Mouse (Mus musculus) heart, embryonic 16.5 days (tissue): Measurements from ENCODE around the gene Spata2. TPM values are rescaled to one million over a fixed set of nuclear protein-coding genes. Genes with fewer than 3 reads are reported as not detected.

ENCODE experiments used
- ATAC-seq: fragments of 200-750 bp; cut with Nextera tagmentation; replicated peaks from 2 replicates; pipeline ENCODE4 v1.8.0; 2017; ENCODE audit warnings: moderate number of reproducible peaks; ENCODE audit not compliant: insufficient read depth, low FRiP score; ENCODE audit errors: extremely low read depth
- H3K27ac ChIP-seq: fragments of 300-500 bp; sonication (generic); 2 replicates; pipeline ENCODE4 v1.5.1; 2014; ENCODE audit warnings: mild to moderate bottlenecking, low read length, control low read depth, moderate library complexity
- H3K27me3 ChIP-seq: fragments of 300-500 bp; sonication (generic); 2 replicates; pipeline ENCODE4 v1.6.1; 2014; ENCODE audit warnings: low read length, mixed read lengths; ENCODE audit not compliant: control insufficient read depth, insufficient read depth
- H3K36me3 ChIP-seq: fragments of 300-500 bp; sonication (generic); 2 replicates; pipeline ENCODE4 v1.6.1; 2014; ENCODE audit not compliant: control insufficient read depth, insufficient read depth
- H3K4me1 ChIP-seq: fragments of 300-500 bp; sonication (generic); 2 replicates; pipeline ENCODE4 v1.6.1; 2014; ENCODE audit warnings: low read length, mixed read lengths; ENCODE audit not compliant: control insufficient read depth, insufficient read depth
- H3K4me2 ChIP-seq: fragments of 300-500 bp; sonication (generic); 2 replicates; pipeline ENCODE4 v1.6.1; 2014; ENCODE audit warnings: low read depth, mild to moderate bottlenecking, control low read depth, low read length
- H3K4me3 ChIP-seq: fragments of 300-500 bp; sonication (generic); 2 replicates; pipeline ENCODE4 v1.5.1; 2014; ENCODE audit warnings: mild to moderate bottlenecking, control low read depth, low read length
- H3K9ac ChIP-seq: fragments of 300-500 bp; sonication (generic); 2 replicates; pipeline ENCODE4 v1.6.1; 2014; ENCODE audit warnings: low read length, control low read depth
- H3K9me3 ChIP-seq: fragments of 300-500 bp; sonication (generic); replicated peaks from 2 replicates; pipeline ENCODE4 v1.6.1; 2016; ENCODE audit warnings: low read length; ENCODE audit not compliant: control insufficient read depth
- WGBS: fragments of 180-500 bp; shearing (Covaris S2); extraction: QIAGEN DNeasy Blood & Tissue Kit; methylation state at CpG from one replicate; pipeline ENCODE4 v1.1.7; 2014; 5-methylcytosine and 5-hydroxymethylcytosine counted together
- polyA plus RNA-seq: library from polyadenylated mRNA; unstranded; fragments of >200 nt; fragmentation: Nextera tagmentation; extraction: Ambion mirVana; gene quantifications from 2 replicates; pipeline ENCODE4 v1.2.1, GENCODE M21; 2015

The Spata2 gene
- polyA plus RNA-seq, 1 experiment from 2014 or later, result 13.4 TPM

DNA sequence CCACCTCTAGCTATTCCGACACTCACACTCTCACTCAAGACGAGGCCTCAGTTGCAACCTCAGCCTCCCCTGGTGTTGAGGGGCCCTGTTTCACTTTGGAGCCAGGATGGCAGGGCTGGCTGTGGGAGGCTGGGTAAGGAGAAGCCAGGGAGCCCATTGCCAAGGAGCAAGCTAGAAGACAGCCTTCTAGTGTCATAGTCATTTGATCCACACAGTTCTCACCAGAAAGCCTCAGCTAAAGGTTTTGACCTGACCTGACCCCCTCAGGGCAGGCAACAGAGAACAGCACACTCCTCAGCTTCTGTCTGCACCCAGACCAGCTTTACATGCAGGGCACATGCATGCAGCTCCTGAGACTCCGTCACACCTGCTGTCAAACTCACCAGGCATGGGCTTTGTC, 26.7 kb downstream of the Spata2 start:
- Histone ChIP-seq H3K4me2 (no peak overlapping the region), H3K36me3 (peaks cover 29% of the 10 kb centered on the region), H3K9me3 (no peaks in the 10 kb centered on the region), H3K27me3 (no peaks in the 10 kb centered on the region), H3K9ac (no peak overlapping the region), H3K27ac (no peak overlapping the region), H3K4me3 (no peak overlapping the region), H3K4me1 (peaks cover 3% of the 10 kb centered on the region; the same call in 1 of the 2 replicates)
- ATAC-seq, result no peak
- WGBS, result 88% methylated on average over 3 of the region's 3 CpGs

DNA sequence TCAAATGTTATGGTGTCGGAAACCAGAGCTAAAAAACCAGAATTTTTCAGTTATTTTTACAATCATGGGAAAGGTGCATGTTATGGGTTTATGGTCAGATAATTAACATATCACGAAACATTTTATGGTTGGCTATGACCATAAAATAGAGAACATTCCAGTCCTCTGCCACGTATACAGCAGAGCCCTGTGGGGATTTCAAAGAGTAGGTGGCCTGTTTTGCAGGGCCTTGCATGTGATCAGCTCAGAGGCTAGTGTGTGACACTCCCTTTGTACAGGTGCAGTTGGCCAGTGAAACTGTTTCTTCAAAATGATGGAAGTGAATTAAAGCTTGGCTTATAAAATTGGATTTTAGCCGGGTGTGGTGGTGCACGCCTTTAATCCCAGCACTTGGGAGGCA, 28.9 kb downstream of the Spata2 start:
- no peak overlapping the region for H3K4me3 ChIP-seq
- H3K27me3 ChIP-seq, result no peaks in the 10 kb centered on the region
- 93% methylated on average over 5 of the region's 5 CpGs for WGBS
- H3K9ac ChIP-seq, result no peak overlapping the region
- ATAC-seq, result no peak
- H3K27ac ChIP-seq, result no peak overlapping the region
- peaks cover 3% of the 10 kb centered on the region; the same call in 1 of the 2 replicates for H3K4me1 ChIP-seq
- peaks cover 28% of the 10 kb centered on the region for H3K36me3 ChIP-seq
- no peaks in the 10 kb centered on the region for H3K9me3 ChIP-seq
- H3K4me2 ChIP-seq, result no peak overlapping the region

- no peaks in the 10 kb centered on the region for H3K27me3 ChIP-seq
- no peak overlapping the region for H3K27ac ChIP-seq
- ATAC-seq, result peak; percentile 73
- H3K4me2 ChIP-seq, result no peak overlapping the region
- 48% methylated on average over 6 of the region's 6 CpGs for WGBS
- no peak overlapping the region for H3K4me3 ChIP-seq
- peaks cover 3% of the 10 kb centered on the region; the same call in 1 of the 2 replicates for H3K4me1 ChIP-seq
- H3K9me3 ChIP-seq, result no peaks in the 10 kb centered on the region
- no peak overlapping the region for H3K9ac ChIP-seq
- peaks cover 29% of the 10 kb centered on the region for H3K36me3 ChIP-seq
Observed at GRCm38 (mm10) chr2:167462954-167463353, 29.7 kb downstream of the Spata2 start.

DNA sequence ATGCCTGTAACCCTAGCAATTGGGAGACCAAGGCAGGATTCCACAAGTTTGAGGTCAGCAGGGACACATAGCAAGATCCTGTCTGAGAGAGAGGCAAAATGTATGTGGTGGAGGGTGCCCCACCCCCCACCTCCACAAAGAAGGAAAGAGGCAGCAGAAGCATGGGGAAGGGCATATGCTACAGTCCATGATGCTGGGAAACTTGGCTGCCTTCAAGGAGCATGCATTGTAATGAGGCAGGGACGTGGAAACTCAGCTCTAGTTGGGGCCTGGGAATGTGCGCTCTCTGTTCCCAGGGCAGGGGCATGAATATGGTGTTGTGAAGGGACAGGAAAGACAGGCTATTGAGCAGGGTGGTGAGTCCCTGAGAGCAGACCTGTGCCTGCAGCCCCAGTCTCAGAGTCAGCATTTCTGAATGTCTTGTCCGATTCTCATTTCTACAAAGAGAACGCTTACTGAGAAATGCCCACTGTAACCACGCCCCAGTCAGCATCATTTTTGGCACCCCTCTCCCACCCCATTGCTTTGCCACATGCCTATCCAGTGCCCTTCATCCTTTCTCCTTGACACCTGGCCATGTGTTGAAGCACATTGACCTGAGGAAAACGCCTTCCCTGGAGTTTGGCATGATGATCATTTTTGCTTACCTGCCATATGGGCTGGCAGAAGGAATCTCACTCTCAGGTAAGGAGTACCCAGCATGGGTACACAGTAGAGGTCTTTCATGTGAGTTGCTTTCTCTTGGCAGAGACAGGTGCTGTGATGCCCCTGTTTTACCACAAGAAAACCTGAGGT, 33.4 kb downstream of the Spata2 start:
- H3K9me3 ChIP-seq, result no peaks in the 10 kb centered on the region
- no peak overlapping the region for H3K4me2 ChIP-seq
- no peak overlapping the region for H3K4me3 ChIP-seq
- peaks cover 34% of the 10 kb centered on the region for H3K36me3 ChIP-seq
- 94% methylated on average over 6 of the region's 6 CpGs for whole genome bisulfite sequencing
- H3K4me1 ChIP-seq, result peaks cover 3% of the 10 kb centered on the region; the same call in 1 of the 2 replicates
- no peak overlapping the region for H3K27ac ChIP-seq
- ATAC-seq, result no peak
- H3K9ac ChIP-seq, result no peak overlapping the region
- H3K27me3 ChIP-seq, result no peaks in the 10 kb centered on the region

DNA sequence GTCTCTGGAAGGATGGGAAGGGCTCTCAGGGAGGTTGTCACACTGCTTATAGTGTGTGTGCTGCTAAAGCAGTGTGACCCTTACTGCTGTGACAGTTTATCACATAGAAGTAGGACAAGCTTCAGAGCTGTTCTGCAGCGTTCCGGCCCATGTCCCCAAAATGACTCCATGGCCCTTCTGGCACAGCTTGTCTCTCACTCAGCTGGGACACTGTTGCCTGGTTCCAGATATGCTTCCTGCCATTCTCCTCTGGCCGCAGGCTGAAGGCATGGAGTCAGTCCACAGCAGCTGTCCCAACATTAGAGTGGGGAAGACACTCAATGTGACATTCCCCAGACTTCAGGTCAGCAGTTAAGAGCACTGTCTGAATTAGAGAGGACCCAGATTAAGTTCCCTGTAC, 34.1 kb downstream of the Spata2 start:
- WGBS, result 80% methylated on average over 3 of the region's 3 CpGs
- H3K4me3 ChIP-seq, result no peak overlapping the region
- no peaks in the 10 kb centered on the region for H3K27me3 ChIP-seq
- H3K9me3 ChIP-seq, result no peaks in the 10 kb centered on the region
- no peak overlapping the region for H3K9ac ChIP-seq
- no peak for ATAC-seq
- no peak overlapping the region for H3K27ac ChIP-seq
- peaks cover 40% of the 10 kb centered on the region for H3K36me3 ChIP-seq
- H3K4me2 ChIP-seq, result no peak overlapping the region
- H3K4me1 ChIP-seq, result peaks cover 3% of the 10 kb centered on the region; the same call in 1 of the 2 replicates

DNA sequence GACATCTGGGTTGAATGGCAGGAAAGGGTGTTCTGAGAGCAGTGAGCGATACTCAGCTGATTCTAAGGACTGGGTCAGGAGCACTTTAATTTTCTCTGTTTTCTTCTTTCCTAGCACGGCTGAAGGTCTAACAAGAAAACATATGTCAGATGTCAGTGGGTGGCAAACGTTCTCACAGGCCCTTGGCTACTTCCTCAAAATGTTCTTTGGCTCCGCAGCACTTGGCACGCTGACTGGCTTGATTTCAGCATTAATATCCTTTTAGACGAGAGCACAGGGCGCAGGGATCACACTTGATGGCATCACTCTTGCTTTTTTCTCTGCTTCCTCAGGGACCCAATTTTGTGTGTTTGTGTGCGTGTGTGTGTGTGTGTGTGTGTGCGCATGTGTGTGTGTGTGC, 35.5 kb downstream of the Spata2 start:
- Histone ChIP-seq H3K9me3 (no peaks in the 10 kb centered on the region), H3K9ac (no peak overlapping the region), H3K36me3 (peaks cover 43% of the 10 kb centered on the region), H3K4me3 (no peak overlapping the region), H3K4me2 (no peak overlapping the region), H3K27ac (no peak overlapping the region), H3K4me1 (no peaks in the 10 kb centered on the region), H3K27me3 (no peaks in the 10 kb centered on the region)
- no peak for ATAC-seq
- WGBS, result 89% methylated on average over 9 of the region's 9 CpGs

DNA sequence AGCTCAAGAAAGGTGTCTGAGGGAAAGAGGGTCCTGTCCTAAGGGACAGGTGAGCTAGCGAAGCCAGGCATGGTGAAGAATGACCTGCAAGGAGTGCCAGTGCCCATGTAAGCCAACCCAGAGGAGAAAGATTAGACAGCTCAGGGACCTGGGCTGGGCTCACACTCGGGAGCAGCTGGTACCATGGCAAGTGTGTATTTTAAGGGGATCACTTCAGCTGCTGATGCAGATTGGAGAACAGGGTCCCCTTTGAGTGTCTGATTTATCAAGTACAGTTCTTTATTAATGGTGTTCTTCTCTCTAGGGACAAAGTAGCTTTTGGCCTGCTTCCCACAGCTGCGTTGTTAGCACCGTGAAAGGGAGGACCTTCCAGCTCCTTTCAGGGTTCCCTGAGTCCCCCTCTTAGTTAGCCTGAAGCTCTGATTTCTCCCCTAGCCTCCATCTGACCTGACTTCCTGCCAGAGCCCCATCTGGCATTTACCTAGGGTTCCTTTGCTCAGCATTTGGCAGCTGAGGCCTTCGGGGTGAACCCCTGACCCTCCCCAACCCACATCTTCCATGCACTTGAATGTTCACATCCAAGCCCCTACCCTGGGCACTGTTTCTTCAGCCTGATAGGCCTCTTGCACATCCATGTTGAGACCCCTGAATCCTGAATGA, 36.2 kb downstream of the Spata2 start:
- H3K9ac ChIP-seq, result no peak overlapping the region
- no peak overlapping the region for H3K27ac ChIP-seq
- H3K4me1 ChIP-seq, result no peaks in the 10 kb centered on the region
- no peak for ATAC-seq
- H3K36me3 ChIP-seq, result peaks cover 41% of the 10 kb centered on the region
- 82% methylated on average over 5 of the region's 5 CpGs for WGBS
- no peaks in the 10 kb centered on the region for H3K9me3 ChIP-seq
- no peaks in the 10 kb centered on the region for H3K27me3 ChIP-seq
- no peak overlapping the region for H3K4me3 ChIP-seq
- no peak overlapping the region for H3K4me2 ChIP-seq

DNA sequence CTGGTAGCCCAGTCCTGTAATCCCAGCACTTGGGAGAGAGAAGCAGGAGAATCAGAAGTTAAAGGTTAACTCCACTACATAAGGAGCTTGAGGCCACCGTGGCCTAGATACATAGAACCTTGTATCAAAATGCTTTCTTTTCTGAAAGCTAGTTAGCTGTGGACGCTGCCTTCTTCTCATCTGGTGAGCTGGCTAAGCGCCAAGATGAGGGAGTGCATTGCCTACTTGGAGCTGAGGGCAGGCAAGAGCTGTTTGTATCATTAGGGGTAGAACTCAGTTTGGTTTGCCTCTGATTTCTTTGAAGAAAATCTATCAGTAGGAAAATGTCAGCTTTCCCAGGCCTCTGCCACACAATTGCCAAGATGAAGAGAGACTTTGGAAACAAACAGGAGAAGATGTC, 38.9 kb downstream of the Spata2 start:
- Histone ChIP-seq H3K4me2 (no peak overlapping the region), H3K9ac (no peak overlapping the region), H3K4me3 (no peak overlapping the region), H3K27me3 (no peaks in the 10 kb centered on the region), H3K36me3 (peaks cover 35% of the 10 kb centered on the region), H3K9me3 (no peaks in the 10 kb centered on the region), H3K4me1 (no peaks in the 10 kb centered on the region), H3K27ac (no peak overlapping the region)
- WGBS, result 54% methylated on average over 3 of the region's 3 CpGs
- no peak for ATAC-seq

DNA sequence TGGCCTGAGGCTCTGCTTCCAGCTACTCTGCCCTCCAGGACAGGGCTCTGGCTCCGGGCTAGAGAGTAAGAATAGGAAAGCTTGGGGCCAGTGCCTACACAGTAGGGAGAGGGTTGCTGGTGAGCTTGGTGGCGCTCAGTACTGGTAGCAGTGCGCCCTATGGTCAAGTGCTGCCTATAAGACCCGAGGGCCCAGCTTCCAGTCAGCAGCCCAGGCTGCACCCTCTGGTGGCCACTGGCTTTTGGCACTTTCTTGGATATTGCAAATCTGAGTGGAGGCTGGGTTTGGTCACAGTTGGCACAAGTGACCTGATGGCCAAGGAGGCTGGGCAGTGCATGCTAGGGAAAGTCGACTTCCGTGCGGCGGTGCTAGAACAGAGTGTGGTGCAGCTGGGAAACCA, 42.0 kb downstream of the Spata2 start:
- no peak for ATAC-seq
- H3K4me3 ChIP-seq, result no peak overlapping the region
- 89% methylated on average over 8 of the region's 8 CpGs for WGBS
- H3K4me2 ChIP-seq, result no peak overlapping the region
- H3K36me3 ChIP-seq, result peaks cover 35% of the 10 kb centered on the region
- H3K9me3 ChIP-seq, result no peaks in the 10 kb centered on the region
- H3K27ac ChIP-seq, result no peak overlapping the region
- no peak overlapping the region for H3K9ac ChIP-seq
- H3K27me3 ChIP-seq, result no peaks in the 10 kb centered on the region
- H3K4me1 ChIP-seq, result 0 out of 2 replicates have a peak, but pooled peaks cover 3% of the 10 kb centered on the region
